Mouse (Mus musculus): ENCODE results near the gene Pxylp1. TPM values are rescaled to one million over a fixed set of nuclear protein-coding genes. Genes with fewer than 3 reads are reported as not detected.

Gene Pxylp1
- total RNA-seq, 2 experiments from 2014 or later: 14.5 to 21.3 TPM

- intact Hi-C loops (cut with DNase I): no loop called here
- DNase-seq: no peak
Measured at GRCm38 (mm10) chr9:96783258-96783657, 109.2 kb downstream of the Pxylp1 start.

DNA sequence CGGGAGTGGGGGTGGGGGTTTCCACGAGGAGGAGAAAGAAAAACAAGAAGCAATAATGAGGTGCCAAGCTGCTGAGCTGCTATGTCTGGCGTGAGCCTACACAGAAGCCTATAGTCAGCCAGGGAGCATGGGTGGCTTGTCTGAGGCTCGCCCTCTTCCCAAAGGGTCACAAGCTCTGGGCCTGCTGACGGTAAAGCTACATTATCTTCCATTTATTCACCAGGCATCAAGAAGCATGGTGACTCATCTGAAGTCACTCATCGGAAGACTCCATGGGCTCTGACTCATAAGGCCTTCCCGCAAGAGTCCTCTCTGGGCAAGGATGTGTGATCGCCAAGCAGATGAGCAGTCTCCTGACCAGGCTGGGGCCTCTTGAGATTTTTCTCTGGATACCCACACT is 110.4 kb downstream of the Pxylp1 start:
- intact Hi-C loops (cut with DNase I): no loop called here
- DNase-seq: no peak

Other genes with a start within 250 kb of the Pxylp1 start
- 10 to 100 TPM; 39.1 to 39.8 TPM for gene Zbtb38, start 139.8 kb downstream of the Pxylp1 start, total RNA-seq (2021)
- gene Spsb4, start 126.2 kb upstream of the Pxylp1 start, total RNA-seq (2021): 1 to 10 TPM; 5.1 to 6.1 TPM
- 10 to 100 TPM; 37.3 to 43.3 TPM for gene Slc25a36, start 218.5 kb upstream of the Pxylp1 start, total RNA-seq (2021)

Measured in heart, postnatal 36 days (tissue).